Mouse (Mus musculus) hindbrain, embryonic 11.5 days (tissue): ENCODE results near the gene Mcoln3. TPM values are rescaled to one million over a fixed set of nuclear protein-coding genes. Genes with fewer than 3 reads are reported as not detected.

Experiments
- ATAC-seq: fragments of 200-750 bp; cut with Nextera tagmentation; 2 replicates; pipeline ENCODE4 v1.8.0; 2017; ENCODE audit warnings: mild to moderate bottlenecking, moderate TSS enrichment, moderate library complexity; ENCODE audit not compliant: low FRiP score
- DNase-seq: peaks from one replicate; pipeline ENCODE4 v3.0.0-alpha.2; 2015; ENCODE audit warnings: low spot score
- H3K27ac ChIP-seq: fragments of 300-500 bp; sonication (generic); 2 replicates; pipeline ENCODE4 v1.5.1; 2014; ENCODE audit warnings: mild to moderate bottlenecking, low read depth, low read length
- H3K27me3 ChIP-seq: fragments of 300-500 bp; sonication (generic); 2 replicates; pipeline ENCODE4 v1.6.1; 2014; ENCODE audit warnings: mild to moderate bottlenecking, low read length, moderate library complexity, mixed read lengths; ENCODE audit not compliant: control insufficient read depth, insufficient read depth
- H3K36me3 ChIP-seq: fragments of 300-500 bp; sonication (generic); 2 replicates; pipeline ENCODE4 v1.6.1; 2014; ENCODE audit warnings: mild to moderate bottlenecking, low read length, moderate library complexity, mixed read lengths; ENCODE audit not compliant: control insufficient read depth, insufficient read depth
- H3K4me1 ChIP-seq: fragments of 300-500 bp; sonication (generic); replicated peaks from 2 replicates; pipeline ENCODE4 v1.6.1; 2014; ENCODE audit warnings: low read length, mixed read lengths; ENCODE audit not compliant: control insufficient read depth, insufficient read depth
- H3K4me2 ChIP-seq: fragments of 300-500 bp; sonication (generic); replicated peaks from 2 replicates; pipeline ENCODE4 v1.6.1; 2014; ENCODE audit warnings: mild to moderate bottlenecking, low read depth, low read length
- H3K4me3 ChIP-seq: fragments of 300-500 bp; sonication (generic); 2 replicates; pipeline ENCODE4 v1.5.1; 2014; ENCODE audit warnings: low read depth, low read length
- H3K9ac ChIP-seq: fragments of 300-500 bp; sonication (generic); 2 replicates; pipeline ENCODE4 v1.6.1; 2014; ENCODE audit warnings: low read depth, low read length
- H3K9me3 ChIP-seq: fragments of 300-500 bp; sonication (generic); 2 replicates; pipeline ENCODE4 v1.6.1; 2016; ENCODE audit warnings: low read length; ENCODE audit not compliant: control insufficient read depth
- WGBS: fragments of 180-500 bp; shearing (Covaris S2); extraction: QIAGEN DNeasy Blood & Tissue Kit; methylation state at CpG from one replicate; pipeline ENCODE4 v1.1.7; 2014; 5-methylcytosine and 5-hydroxymethylcytosine counted together
- polyA plus RNA-seq: library from polyadenylated mRNA; unstranded; fragments of >200 nt; fragmentation: Nextera tagmentation; extraction: Ambion mirVana; gene quantifications from 2 replicates; pipeline ENCODE4 v1.2.1, GENCODE M21; 2014

Gene Mcoln3
- polyA plus RNA-seq, 1 experiment from 2014 or later = 3.8 TPM

DNA sequence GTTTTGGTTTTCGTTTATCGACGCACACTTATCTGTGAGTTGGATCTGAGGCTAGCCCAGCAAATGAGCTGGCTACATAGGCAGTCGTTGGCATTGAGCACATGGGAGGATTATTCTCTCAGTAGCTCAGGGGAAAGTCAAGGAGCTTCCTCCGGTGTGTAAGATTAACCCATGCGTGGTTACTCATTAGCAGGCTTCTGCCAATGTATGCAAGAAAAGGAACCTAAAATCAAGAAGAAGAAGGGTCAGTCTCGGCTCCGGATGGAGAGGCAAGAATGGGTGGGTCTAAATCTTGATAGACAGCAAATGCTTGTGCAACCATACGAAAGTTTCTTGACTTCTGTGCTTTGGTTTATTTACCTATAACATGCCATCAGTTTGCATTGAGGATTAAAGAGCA lies 57.0 kb downstream of the Mcoln3 start:
- Histone ChIP-seq H3K9me3 (no peaks in the 10 kb centered on the region), H3K4me1 (no peaks in the 10 kb centered on the region; the same call in 1 of the 2 replicates), H3K4me2 (no peak overlapping the region), H3K27ac (no peak overlapping the region), H3K36me3 (no peaks in the 10 kb centered on the region), H3K9ac (no peak overlapping the region), H3K4me3 (no peak overlapping the region), H3K27me3 (no peaks in the 10 kb centered on the region)
- 91% methylated on average over 9 of the region's 9 CpGs for WGBS
- ATAC-seq = no peak
- no peak for DNase-seq

DNA sequence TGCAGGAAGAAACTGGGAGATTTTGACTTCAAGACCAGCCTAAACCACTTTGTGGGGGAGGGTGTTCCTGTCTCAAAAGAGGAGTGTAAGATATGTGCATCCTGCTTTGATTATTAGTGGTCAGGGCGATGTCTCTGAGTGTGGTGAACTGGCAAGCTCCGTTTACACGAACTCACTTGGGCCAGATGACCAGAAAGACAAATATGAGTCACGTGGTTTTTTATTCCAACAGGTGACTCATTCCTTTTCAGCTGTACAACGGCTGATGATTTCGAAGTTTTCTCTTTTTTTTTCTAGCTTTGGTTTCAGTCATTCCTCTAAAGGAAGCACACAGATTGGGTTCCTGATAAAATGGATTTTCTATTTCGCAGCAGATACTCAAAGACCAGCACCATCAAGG lies 60.0 kb downstream of the Mcoln3 start:
- Histone ChIP-seq H3K4me1 (no peaks in the 10 kb centered on the region; the same call in 1 of the 2 replicates), H3K27ac (no peak overlapping the region), H3K36me3 (no peaks in the 10 kb centered on the region), H3K4me3 (no peak overlapping the region), H3K9ac (no peak overlapping the region), H3K4me2 (no peak overlapping the region), H3K9me3 (no peaks in the 10 kb centered on the region), H3K27me3 (0 out of 2 replicates have a peak, but pooled peaks cover under 1% of the 10 kb centered on the region)
- WGBS = 87% methylated on average over 7 of the region's 7 CpGs
- no peak for ATAC-seq
- DNase-seq = no peak

DNA sequence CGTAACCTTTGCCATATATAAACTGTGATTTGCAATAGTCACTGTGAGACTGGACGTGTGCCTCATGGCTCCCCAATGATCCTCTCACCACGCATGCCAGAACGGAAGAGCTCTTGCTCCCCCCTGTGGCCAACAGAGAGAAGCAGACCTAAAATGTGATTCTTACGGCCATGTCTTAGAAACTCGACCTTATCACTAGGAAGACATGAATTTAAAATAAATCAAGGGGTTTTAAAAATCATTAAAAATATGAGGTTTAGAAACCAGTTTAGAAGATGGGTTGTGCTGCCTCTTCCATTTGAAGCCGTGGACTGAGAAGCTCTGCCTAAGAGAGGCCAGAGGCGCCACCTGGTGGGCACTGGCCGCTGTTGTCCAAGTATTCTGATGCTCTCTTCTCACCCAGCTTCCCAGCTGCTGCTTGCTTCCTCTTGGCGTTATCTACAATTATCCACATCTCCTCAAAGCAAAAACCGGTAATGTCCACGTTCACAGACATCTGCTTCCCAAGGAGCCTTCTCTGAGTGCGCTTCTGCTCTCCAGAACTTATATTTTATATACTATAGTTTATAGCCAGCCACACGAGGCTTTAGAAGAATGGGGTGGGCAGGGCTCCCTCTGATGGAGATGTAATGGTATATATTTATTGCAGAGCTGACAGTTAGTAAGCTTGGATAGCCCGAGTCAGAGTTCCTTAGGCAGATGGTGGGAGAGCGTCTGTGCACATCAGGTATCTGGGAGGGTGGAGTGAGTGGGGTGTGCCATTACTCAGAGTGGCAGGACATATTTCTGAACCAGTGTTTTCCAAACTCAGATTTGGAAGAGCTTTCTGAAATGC lies 60.7 kb downstream of the Mcoln3 start:
- Histone ChIP-seq H3K27me3 (peaks cover 5% of the 10 kb centered on the region; the same call in 1 of the 2 replicates), H3K4me2 (peak overlapping the region; percentile 35; the same call in 1 of the 2 replicates), H3K9me3 (no peaks in the 10 kb centered on the region), H3K4me1 (no peaks in the 10 kb centered on the region; the same call in 1 of the 2 replicates), H3K9ac (peak overlapping the region; percentile 40; the same call in 1 of the 2 replicates), H3K36me3 (no peaks in the 10 kb centered on the region), H3K4me3 (peak overlapping the region; percentile 12; the same call in 1 of the 2 replicates), H3K27ac (no peak overlapping the region)
- WGBS = 9% methylated on average over 16 of the region's 16 CpGs
- ATAC-seq = peak; percentile 82
- DNase-seq = peak; percentile 92

DNA sequence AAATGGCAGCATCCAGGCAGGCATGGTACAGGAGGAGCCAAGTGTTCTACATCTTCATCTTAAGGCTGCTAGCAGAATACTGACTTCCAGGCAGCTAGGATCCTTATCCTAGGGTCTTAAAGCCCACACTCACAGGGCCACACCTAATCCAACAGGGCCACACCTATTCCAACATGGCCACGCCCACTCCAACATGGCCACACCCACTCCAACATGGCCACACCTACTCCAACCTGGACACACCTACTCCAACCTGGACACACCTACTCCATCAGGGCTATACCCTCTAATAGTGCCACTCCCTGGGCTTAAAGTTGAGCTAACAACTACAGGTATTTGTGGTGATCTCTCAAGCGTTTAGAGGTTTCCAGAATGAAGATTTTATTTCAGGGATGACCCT lies 63.1 kb downstream of the Mcoln3 start:
- Histone ChIP-seq H3K9me3 (no peaks in the 10 kb centered on the region), H3K9ac (no peak overlapping the region), H3K36me3 (no peaks in the 10 kb centered on the region), H3K27ac (no peak overlapping the region), H3K4me3 (no peak overlapping the region), H3K4me2 (no peak overlapping the region), H3K4me1 (no peaks in the 10 kb centered on the region; the same call in 1 of the 2 replicates), H3K27me3 (peaks cover 13% of the 10 kb centered on the region; the same call in 1 of the 2 replicates)
- ATAC-seq (no peak), DNase-seq (no peak)
- 39% methylated on average over 2 of the region's 2 CpGs for WGBS

DNA sequence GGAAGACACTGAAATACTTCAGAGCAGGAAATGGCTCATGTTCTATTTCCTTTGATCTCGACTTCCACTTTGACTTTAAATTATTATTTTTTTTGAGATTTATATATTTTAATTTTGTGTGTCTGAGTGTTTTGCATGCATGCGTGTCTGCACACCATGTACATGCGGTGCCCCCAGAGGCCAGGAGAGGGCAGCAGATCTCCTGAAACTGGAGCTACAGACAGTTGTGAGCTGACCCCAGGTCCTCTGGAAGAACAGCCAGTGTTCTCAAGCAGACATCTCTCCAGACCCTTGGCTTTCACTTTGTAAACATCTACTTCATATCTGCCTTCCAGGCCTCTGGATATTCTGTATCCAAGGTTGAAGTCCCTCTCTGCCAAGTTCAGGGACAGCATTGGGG lies 63.7 kb downstream of the Mcoln3 start:
- Histone ChIP-seq H3K4me2 (no peak overlapping the region), H3K27me3 (peaks cover 13% of the 10 kb centered on the region; the same call in 1 of the 2 replicates), H3K9ac (no peak overlapping the region), H3K4me1 (no peaks in the 10 kb centered on the region; the same call in 1 of the 2 replicates), H3K36me3 (no peaks in the 10 kb centered on the region), H3K27ac (no peak overlapping the region), H3K9me3 (no peaks in the 10 kb centered on the region), H3K4me3 (no peak overlapping the region)
- ATAC-seq = no peak
- WGBS = 31% methylated on average over 3 of the region's 3 CpGs
- DNase-seq = peak; percentile 75

DNA sequence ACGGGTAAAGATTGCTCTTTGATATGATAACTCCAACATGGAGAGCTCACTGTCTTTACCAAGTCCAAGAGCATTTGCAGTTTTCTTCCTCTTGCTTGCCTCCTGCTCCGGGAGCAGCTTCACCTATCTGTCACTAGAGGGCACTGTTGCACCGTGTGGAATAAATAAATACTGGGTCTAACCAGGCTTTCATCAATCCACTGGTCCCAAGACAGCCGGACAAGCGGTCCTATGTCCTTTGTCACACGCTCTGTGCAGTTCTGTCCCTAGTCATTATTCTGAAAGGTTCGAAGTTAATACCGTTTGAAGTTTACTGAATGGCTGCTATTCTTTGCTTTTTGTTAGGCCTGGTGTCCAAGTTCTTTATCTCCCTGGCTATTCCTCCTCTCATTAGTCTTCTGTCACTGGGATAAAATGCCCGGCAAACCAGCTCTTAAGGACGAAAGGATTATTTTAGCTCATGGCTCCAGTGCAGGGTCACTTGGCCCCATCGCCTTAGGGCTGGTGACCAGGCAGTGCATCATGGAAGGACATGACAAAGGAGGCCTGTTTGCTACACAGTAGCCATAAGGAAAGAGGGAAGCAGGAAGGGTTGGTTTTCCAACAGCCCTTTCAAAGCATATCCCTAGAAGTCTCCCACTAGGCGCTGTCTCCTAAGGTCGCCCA lies 67.9 kb downstream of the Mcoln3 start:
- Histone ChIP-seq H3K4me1 (no peaks in the 10 kb centered on the region), H3K36me3 (no peaks in the 10 kb centered on the region), H3K4me2 (no peak overlapping the region), H3K27ac (no peak overlapping the region), H3K9me3 (no peaks in the 10 kb centered on the region), H3K4me3 (no peak overlapping the region), H3K27me3 (peaks cover 13% of the 10 kb centered on the region; the same call in 1 of the 2 replicates), H3K9ac (0 out of 2 replicates have a peak overlapping the region, but pooled peaks have one; percentile 8)
- DNase-seq (peak; percentile 84), ATAC-seq (peak; percentile 80)
- 25% methylated on average over 13 of the region's 13 CpGs for WGBS

DNA sequence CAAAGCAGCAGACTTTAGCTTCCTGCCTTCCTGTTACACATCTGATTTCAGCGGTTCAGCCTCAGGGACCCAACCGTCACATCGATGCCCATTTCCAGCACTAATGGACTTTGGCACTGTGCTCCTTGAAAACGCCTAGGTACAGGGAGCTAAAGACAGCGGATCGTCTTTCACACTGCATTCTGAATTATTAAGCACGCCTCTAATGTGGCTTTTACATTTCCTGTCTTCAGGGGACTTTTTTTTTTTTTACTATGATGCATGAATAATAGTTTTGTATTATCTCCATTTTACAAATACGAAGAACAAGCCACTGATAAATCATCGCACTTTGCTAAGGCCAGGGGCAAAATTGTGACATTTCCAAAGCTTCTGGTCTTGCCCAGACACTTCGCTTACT lies 68.8 kb downstream of the Mcoln3 start:
- no peak overlapping the region for H3K4me2 ChIP-seq
- no peaks in the 10 kb centered on the region for H3K36me3 ChIP-seq
- H3K9me3 ChIP-seq = no peaks in the 10 kb centered on the region
- H3K27me3 ChIP-seq = peaks cover 13% of the 10 kb centered on the region; the same call in 1 of the 2 replicates
- no peak overlapping the region for H3K4me3 ChIP-seq
- no peak overlapping the region for H3K9ac ChIP-seq
- WGBS = 85% methylated on average over 10 of the region's 10 CpGs
- no peaks in the 10 kb centered on the region for H3K4me1 ChIP-seq
- no peak overlapping the region for H3K27ac ChIP-seq
- no peak for ATAC-seq
- no peak for DNase-seq

DNA sequence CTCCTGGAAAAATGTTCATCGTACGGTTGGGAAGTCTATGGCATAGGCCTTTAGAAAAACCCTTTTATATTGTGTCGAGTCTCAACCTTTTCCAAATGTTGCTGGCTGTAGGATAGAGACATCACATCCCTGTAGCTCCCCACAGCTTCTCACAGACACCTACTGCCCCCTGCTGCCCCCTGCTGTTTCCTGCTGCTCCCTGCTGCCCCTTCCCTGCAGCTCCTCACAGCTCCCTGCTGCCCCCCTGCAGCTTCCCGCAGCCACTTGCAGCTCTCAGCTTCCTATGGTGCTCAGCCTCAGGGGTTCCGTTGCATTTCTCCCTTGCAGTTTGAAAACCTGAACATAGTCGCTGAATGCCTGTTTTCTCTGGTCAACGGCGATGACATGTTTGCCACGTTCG lies 72.7 kb downstream of the Mcoln3 start:
- no peak overlapping the region for H3K27ac ChIP-seq
- no peak overlapping the region for H3K4me3 ChIP-seq
- no peaks in the 10 kb centered on the region for H3K36me3 ChIP-seq
- no peak overlapping the region for H3K9ac ChIP-seq
- ATAC-seq (no peak), DNase-seq (no peak)
- no peak overlapping the region for H3K4me2 ChIP-seq
- H3K9me3 ChIP-seq = no peaks in the 10 kb centered on the region
- WGBS = 63% methylated on average over 10 of the region's 10 CpGs
- no peaks in the 10 kb centered on the region; the same call in 1 of the 2 replicates for H3K27me3 ChIP-seq
- H3K4me1 ChIP-seq = no peaks in the 10 kb centered on the region
